Mouse (Mus musculus) G1E (cell line): ENCODE results near the gene Thnsl1. TPM values are rescaled to one million over a fixed set of nuclear protein-coding genes. Genes with fewer than 3 reads are reported as not detected.
"Not testable (repeated sequence)": the region's sequence is repeated elsewhere in the genome, so short reads cannot be mapped to it uniquely, and the experiment has no call there.

Source experiments
- ATAC-seq: 2 replicates; pipeline ENCODE4 v1.8.0; 2016; ENCODE audit warnings: mild to moderate bottlenecking; ENCODE audit not compliant: insufficient number of reproducible peaks, poor library complexity, low FRiP score, severe bottlenecking; ENCODE audit errors: extremely low read depth
- DNase-seq: peaks from one replicate; pipeline ENCODE4 v3.0.0; 2012; ENCODE audit warnings: low spot score
- H3K27me3 ChIP-seq: 2 replicates; pipeline ENCODE4 v1.6.1; 2012; ENCODE audit warnings: mild to moderate bottlenecking, low read length, inconsistent platforms; ENCODE audit not compliant: insufficient read depth
- H3K36me3 ChIP-seq: replicated peaks from 2 replicates; pipeline ENCODE3; 2012; ENCODE audit warnings: mild to moderate bottlenecking, inconsistent platforms
- H3K4me1 ChIP-seq: 2 replicates; pipeline ENCODE4 v1.6.1; 2012; ENCODE audit warnings: low read depth, low read length, inconsistent platforms, mixed read lengths; ENCODE audit not compliant: insufficient read depth
- H3K4me3 ChIP-seq: 2 replicates; pipeline ENCODE4 v1.5.1; 2012; ENCODE audit warnings: low read depth, mild to moderate bottlenecking, inconsistent platforms, low read length, moderate library complexity, mixed read lengths
- H3K9me3 ChIP-seq: replicated peaks from 2 replicates; pipeline ENCODE4 v1.6.1; 2012; ENCODE audit warnings: inconsistent platforms
- CTCF ChIP-seq: IDR thresholded peaks from 2 replicates; pipeline ENCODE4 v1.5.1; 2012; ENCODE audit warnings: low read depth, low read length, inconsistent platforms, mixed read lengths
- GATA1 ChIP-seq: IDR thresholded peaks from 2 replicates; pipeline ENCODE4 v1.6.1; 2012; ENCODE audit warnings: borderline replicate concordance, low read length, inconsistent platforms, mixed read lengths
- GATA2 ChIP-seq: IDR thresholded peaks from 2 replicates; pipeline ENCODE4 v1.6.1; 2012; ENCODE audit warnings: low read depth, low read length, inconsistent platforms, borderline replicate concordance
- POLR2AphosphoS5 ChIP-seq: IDR thresholded peaks from 2 replicates; pipeline ENCODE4 v1.6.1; 2012; ENCODE audit warnings: low read depth, low read length, inconsistent platforms; ENCODE audit not compliant: insufficient replicate concordance
- TAL1 ChIP-seq: conservative IDR thresholded peaks from 2 replicates; pipeline ENCODE4 v1.6.1; 2012; ENCODE audit warnings: low read depth, low read length, inconsistent platforms, mixed read lengths
- polyA plus RNA-seq: library from polyadenylated mRNA; stranded (reverse); fragments of >175 nt; gene quantifications from 2 replicates; pipeline ENCODE4 v1.2.3, GENCODE M21; 2012
- total RNA-seq, 2 experiments: library from RNA; stranded (forward) in 1 of 2; stranded (reverse) in 1 of 2; fragments of 200-1000 nt in 1 of 2; fragments of >200 nt in 1 of 2; fragmentation: Nextera tagmentation in 1 of 2; gene quantifications; 2 replicates each; pipeline ENCODE4 v1.2.3; 2014 to 2017

Thnsl1 gene
- total and polyA plus RNA-seq, 3 experiments, result 1.2 to 9.9 (median 7.0) TPM

DNA sequence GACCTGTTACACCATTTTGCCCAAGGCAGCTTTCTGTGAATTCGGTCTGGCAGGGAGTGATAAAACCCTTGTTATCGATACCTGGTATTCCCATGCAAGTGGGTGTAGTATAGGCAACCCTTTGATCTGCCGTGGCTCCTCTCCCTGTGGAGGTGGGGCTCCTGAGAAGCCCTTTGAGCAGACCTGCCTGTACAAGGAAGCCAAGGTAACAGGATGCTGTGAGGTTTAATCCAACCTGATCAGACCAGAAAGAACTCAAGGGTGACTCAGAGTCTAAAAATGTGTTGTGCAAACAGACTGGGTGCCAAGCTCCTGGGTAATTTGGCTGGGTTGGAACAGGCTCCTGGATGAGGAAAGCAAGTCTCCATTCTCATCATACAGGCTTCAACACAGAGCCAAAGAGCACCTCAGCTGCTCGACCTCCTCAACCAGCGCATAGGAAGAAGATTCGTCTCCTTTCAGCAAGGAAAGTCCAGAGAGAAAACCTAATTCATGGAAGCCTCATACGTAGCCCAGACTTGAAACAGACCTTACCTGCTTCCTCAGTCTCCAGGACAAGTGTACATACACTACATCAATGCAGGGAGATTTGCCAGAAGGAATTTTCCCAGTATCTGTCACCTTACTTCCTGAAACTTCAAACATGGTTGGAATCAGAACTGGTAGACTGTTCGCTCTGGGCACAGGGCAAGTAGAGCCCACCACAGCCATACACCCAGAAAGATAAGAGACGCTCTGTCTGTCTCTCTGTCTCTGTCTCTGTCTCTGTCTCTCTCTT, 29.5 kb downstream of the Thnsl1 start:
- Histone ChIP-seq H3K9me3 (no peaks in the 10 kb centered on the region), H3K36me3 (no peaks in the 10 kb centered on the region), H3K4me3 (no peak overlapping the region), H3K4me1 (no peaks in the 10 kb centered on the region), H3K27me3 (peaks cover 12% of the 10 kb centered on the region; the same call in 1 of the 2 replicates)
- ATAC-seq (no peak), DNase-seq (no peak)
- TF ChIP-seq CTCF (no peak), POLR2AphosphoS5 (no peak), GATA2 (no peak), TAL1 (no peak), GATA1 (no peak)

GRCm38 (mm10) chr2:21235844-21236386, 30.4 kb downstream of the Thnsl1 start:
- Histone ChIP-seq H3K36me3 (no peaks in the 10 kb centered on the region), H3K4me3 (no peak overlapping the region), H3K9me3 (no peaks in the 10 kb centered on the region), H3K27me3 (peaks cover 12% of the 10 kb centered on the region; the same call in 1 of the 2 replicates), H3K4me1 (no peaks in the 10 kb centered on the region)
- no peak for ATAC-seq
- DNase-seq, result no peak
- no peak for TF ChIP-seq CTCF
- TF ChIP-seq POLR2AphosphoS5, result no peak
- TF ChIP-seq GATA1, result no peak
- no peak for TF ChIP-seq TAL1
- no peak for TF ChIP-seq GATA2

GRCm38 (mm10) chr2:21236846-21237245, 31.3 kb downstream of the Thnsl1 start:
- Histone ChIP-seq H3K27me3 (peaks cover 12% of the 10 kb centered on the region; the same call in 1 of the 2 replicates), H3K36me3 (no peaks in the 10 kb centered on the region), H3K9me3 (no peaks in the 10 kb centered on the region), H3K4me1 (no peaks in the 10 kb centered on the region), H3K4me3 (no peak overlapping the region)
- ATAC-seq (no peak), DNase-seq (no peak)
- TF ChIP-seq POLR2AphosphoS5 (no peak), TAL1 (no peak), GATA2 (no peak), GATA1 (no peak), CTCF (no peak)

DNA sequence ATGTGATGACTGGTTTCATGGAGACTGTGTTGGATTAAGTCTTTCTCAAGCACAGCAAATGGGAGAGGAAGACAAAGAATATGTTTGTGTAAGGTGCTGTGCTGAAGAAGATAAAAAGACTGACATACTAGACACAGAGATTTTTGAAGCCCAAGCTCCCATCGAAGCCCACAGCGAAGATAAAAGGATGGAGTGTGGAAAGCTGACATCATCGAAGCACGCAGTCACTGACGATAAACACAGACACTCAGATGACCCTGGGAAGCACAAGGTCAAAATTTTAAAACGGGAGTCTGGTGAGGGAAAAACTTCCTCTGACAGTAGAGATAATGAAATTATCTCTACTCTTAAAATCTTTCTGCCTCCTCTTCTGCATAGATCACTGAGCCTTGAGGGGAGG, 38.6 kb downstream of the Thnsl1 start:
- not testable (repeated sequence) for ATAC-seq

GRCm38 (mm10) chr2:21244986-21245385, 39.5 kb downstream of the Thnsl1 start:
- H3K27me3 ChIP-seq, result no peaks in the 10 kb centered on the region
- no peak for TF ChIP-seq GATA1
- no peak for TF ChIP-seq GATA2
- TF ChIP-seq TAL1, result no peak
- TF ChIP-seq POLR2AphosphoS5, result no peak
- no peak for TF ChIP-seq CTCF
- DNase-seq, result no peak
- H3K9me3 ChIP-seq, result no peaks in the 10 kb centered on the region
- no peaks in the 10 kb centered on the region for H3K4me1 ChIP-seq
- no peaks in the 10 kb centered on the region for H3K36me3 ChIP-seq
- ATAC-seq, result no peak
- no peak overlapping the region for H3K4me3 ChIP-seq

More for the DNA sequence above, 38.6 kb downstream of the Thnsl1 start:
- DNase-seq, H3K9me3 ChIP-seq, H3K4me3 ChIP-seq, H3K27me3 ChIP-seq, H3K36me3 ChIP-seq, H3K4me1 ChIP-seq: not testable (repeated sequence)

DNA sequence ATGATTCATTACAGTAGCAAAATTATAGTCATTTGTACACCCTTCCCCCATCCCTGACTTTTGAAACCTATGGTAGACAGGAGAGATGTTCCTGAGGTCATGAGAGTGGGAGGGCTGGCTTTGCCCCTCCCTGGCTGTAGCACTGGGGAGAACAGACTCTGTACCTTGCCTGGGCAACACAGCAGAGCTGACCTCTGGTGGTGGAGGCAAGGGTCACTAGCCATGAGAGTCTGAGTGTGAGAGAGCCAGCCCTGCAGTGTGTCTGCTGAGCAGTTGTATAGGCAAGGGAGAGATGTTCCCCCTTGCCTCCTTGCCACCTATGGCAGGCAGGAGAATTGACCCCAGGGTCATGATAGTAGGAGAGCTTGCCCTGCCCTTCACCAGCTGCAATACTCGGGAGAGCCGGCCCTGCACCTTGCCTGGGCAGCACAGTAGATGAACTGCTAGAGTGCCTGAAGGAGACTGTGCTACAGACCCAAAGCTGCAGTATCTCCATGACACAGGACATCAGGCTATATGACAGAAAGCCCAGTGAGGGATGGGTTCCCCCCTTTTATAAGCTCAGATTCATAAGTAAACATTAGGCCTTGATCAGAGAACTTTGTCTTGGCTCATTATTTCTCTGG, 40.1 kb downstream of the Thnsl1 start:
- no peak for TF ChIP-seq GATA2
- no peak for TF ChIP-seq POLR2AphosphoS5
- no peak for TF ChIP-seq GATA1
- no peak for TF ChIP-seq TAL1
- TF ChIP-seq CTCF, result no peak
- ATAC-seq (no peak), DNase-seq (no peak)

More for the DNA sequence above, 40.1 kb downstream of the Thnsl1 start:
- Histone ChIP-seq H3K4me1 (no peaks in the 10 kb centered on the region), H3K27me3 (no peaks in the 10 kb centered on the region), H3K4me3 (no peak overlapping the region), H3K36me3 (no peaks in the 10 kb centered on the region), H3K9me3 (no peaks in the 10 kb centered on the region)
